Mouse (Mus musculus): ENCODE results near the gene Olfr19.
"Not testable (repeated sequence)": the region's sequence is repeated elsewhere in the genome, so short reads cannot be mapped to it uniquely, and the experiment has no call there.

Olfr19 gene

GRCm38 (mm10) chr16:16676305-16676704 lies at the start of gene Olfr19:
Olfr19 (minus strand) TSS chr16:16676405.
- DNase-seq (ENCODE audit: low read depth, low spot score), result no peak

- DNase-seq (ENCODE audit: low read depth, low spot score), result no peak
Observed at GRCm38 (mm10) chr16:16684975-16685374, 8.8 kb upstream of the Olfr19 start.

GRCm38 (mm10) chr16:16684053-16684452 lies 7.8 kb upstream of the Olfr19 start:
- no peak for DNase-seq (ENCODE audit: low read depth, low spot score)

DNA sequence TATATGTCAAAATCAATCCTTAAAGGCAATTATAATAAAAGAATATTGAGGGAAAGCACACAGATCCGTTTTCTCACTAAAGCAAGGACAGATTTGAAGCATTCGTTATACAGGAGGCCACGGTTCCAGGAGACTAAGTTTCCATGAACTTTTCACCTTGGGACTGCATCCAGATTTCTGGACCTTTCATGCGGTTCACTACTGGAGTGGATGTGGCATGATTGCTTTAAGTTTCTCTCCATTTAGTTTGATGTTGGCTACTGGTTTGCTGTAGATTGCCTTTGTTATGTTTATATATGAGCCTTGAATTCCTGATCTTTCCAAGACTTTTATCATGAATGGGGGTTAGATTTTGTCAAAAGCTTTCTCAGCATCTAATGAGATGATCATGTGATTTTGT lies 11.2 kb downstream of the Olfr19 start:
- no peak for DNase-seq (ENCODE audit: low read depth, low spot score)

DNA sequence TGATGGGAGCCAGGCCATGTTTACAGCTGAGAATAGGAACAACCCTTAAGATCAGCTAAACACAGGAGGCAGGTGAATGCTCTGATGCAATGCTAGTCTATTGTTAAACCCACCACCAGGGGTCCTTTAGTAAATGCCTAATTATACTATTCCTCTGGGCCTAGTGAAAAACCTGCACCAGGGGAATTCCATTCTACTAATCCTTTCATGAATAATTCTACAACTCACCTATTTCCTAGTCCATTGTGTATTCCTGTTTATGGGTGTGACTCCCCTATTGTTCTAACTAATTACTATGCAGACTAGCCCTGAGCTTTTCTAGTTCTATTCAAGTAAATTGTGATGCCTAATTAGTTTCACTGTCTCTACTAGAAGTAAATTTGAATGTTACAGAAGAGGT lies 11.7 kb downstream of the Olfr19 start:
- not testable (repeated sequence) for DNase-seq (ENCODE audit: low read depth, low spot score)

- DNase-seq (ENCODE audit: low read depth, low spot score), result no peak
Observed at GRCm38 (mm10) chr16:16645148-16645547, 31.1 kb downstream of the Olfr19 start.

DNA sequence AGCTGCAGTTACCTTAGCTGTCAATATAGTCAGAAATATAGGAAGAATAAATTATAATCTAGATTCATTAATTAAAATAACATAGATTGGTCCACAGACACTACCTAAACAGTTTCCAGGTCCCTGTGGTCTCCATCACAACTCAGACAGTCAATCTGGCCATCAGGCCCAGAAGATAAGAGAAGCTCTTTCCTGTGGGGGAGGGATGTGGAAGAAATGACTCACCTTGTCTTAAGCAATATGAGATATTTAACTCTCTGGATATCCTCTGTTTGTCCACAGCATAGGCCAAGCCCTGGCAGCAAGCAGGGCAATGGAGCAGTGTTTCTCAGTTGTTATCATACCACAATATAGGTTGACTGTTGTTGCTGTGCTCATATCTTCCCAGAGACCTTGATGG lies 42.5 kb downstream of the Olfr19 start:
- no peak for DNase-seq (ENCODE audit: low read depth, low spot score)
